Mouse (Mus musculus) limb, embryonic 14.5 days (tissue): ENCODE results near the gene Otol1. TPM values are rescaled to one million over a fixed set of nuclear protein-coding genes. Genes with fewer than 3 reads are reported as not detected.

Experiments used
- ATAC-seq: fragments of 200-750 bp; cut with Nextera tagmentation; 2 replicates; pipeline ENCODE4 v1.8.0; 2017; ENCODE audit warnings: low read depth, moderate number of reproducible peaks, moderate TSS enrichment; ENCODE audit not compliant: low FRiP score
- DNase-seq: peaks from one replicate; pipeline ENCODE4 v3.0.0-alpha.2; 2015; ENCODE audit warnings: low spot score
- H3K27ac ChIP-seq: fragments of 300-500 bp; sonication (generic); replicated peaks from 2 replicates; pipeline ENCODE4 v1.5.1; 2014; ENCODE audit warnings: low read depth, mild to moderate bottlenecking, low read length, moderate library complexity, mixed read lengths
- H3K27me3 ChIP-seq: fragments of 300-500 bp; sonication (generic); 2 replicates; pipeline ENCODE4 v1.6.1; 2014; ENCODE audit warnings: low read length, mixed read lengths; ENCODE audit not compliant: control insufficient read depth, insufficient read depth
- H3K36me3 ChIP-seq: fragments of 300-500 bp; sonication (generic); 2 replicates; pipeline ENCODE4 v1.6.1; 2014; ENCODE audit warnings: mild to moderate bottlenecking, low read length, moderate library complexity, mixed read lengths; ENCODE audit not compliant: control insufficient read depth, insufficient read depth
- H3K4me1 ChIP-seq: fragments of 300-500 bp; sonication (generic); 2 replicates; pipeline ENCODE4 v1.6.1; 2014; ENCODE audit warnings: antibody characterized with exemption, low read length, mixed read lengths; ENCODE audit not compliant: control insufficient read depth, insufficient read depth
- H3K4me2 ChIP-seq: fragments of 300-500 bp; sonication (generic); replicated peaks from 2 replicates; pipeline ENCODE4 v1.6.1; 2014; ENCODE audit warnings: low read depth, mild to moderate bottlenecking, low read length, moderate library complexity; ENCODE audit not compliant: severe bottlenecking
- H3K4me3 ChIP-seq: fragments of 300-500 bp; sonication (generic); replicated peaks from 2 replicates; pipeline ENCODE4 v1.5.1; 2014; ENCODE audit warnings: low read length
- H3K9ac ChIP-seq: fragments of 300-500 bp; sonication (generic); 2 replicates; pipeline ENCODE4 v1.6.1; 2014; ENCODE audit warnings: mild to moderate bottlenecking, low read depth, low read length, moderate library complexity; ENCODE audit not compliant: severe bottlenecking
- H3K9me3 ChIP-seq: fragments of 300-500 bp; sonication (generic); 2 replicates; pipeline ENCODE4 v1.6.1; 2016; ENCODE audit warnings: low read length; ENCODE audit not compliant: control insufficient read depth
- POLR2A ChIP-seq: fragments of 200-500 bp; IDR thresholded peaks from 2 replicates; pipeline ENCODE4 v1.8.0; 2012; ENCODE audit warnings: inconsistent platforms, mild to moderate bottlenecking, moderate library complexity, borderline replicate concordance; ENCODE audit not compliant: insufficient read depth, insufficient read length; ENCODE audit errors: extremely low read depth
- WGBS: fragments of 180-500 bp; shearing (Covaris S2); extraction: QIAGEN DNeasy Blood & Tissue Kit; methylation state at CpG from one replicate; pipeline ENCODE4 v1.1.7; 2014; 5-methylcytosine and 5-hydroxymethylcytosine counted together
- polyA plus RNA-seq, 2 experiments: library from polyadenylated mRNA; depleted of rRNA in 1 of 2; stranded (reverse) in 1 of 2; unstranded in 1 of 2; fragments of >200 nt; fragmentation: Nextera tagmentation in 1 of 2; extraction: Ambion mirVana in 1 of 2; gene quantifications; 2 replicates each; pipeline versions ENCODE4 v1.2.1 to v1.2.3; 2012 to 2014

Otol1 gene
- polyA plus RNA-seq, 2 experiments = not detected

DNA sequence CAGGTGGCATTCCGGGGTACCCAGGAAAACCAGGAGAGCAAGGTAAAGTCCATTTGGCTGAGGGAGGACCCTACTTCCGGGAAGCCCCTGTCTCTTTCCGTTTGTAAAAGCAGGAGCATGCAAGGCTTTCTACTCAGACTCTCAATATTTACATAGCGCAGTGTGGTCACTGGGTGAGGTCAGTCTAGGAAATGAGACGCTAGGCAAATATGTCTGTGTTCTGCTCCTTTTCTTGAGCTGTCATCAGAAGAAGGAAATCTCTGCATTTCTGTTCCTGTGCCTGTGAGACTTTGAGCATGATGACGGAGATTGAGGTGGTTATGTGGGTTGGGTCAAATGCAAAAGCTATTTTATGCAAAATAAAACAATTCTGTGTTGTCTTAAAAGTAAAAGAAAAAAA, 19.2 kb downstream of the Otol1 start:
- 76% methylated on average over 6 of the region's 6 CpGs for WGBS
- no peak for DNase-seq
- no peak for ATAC-seq

DNA sequence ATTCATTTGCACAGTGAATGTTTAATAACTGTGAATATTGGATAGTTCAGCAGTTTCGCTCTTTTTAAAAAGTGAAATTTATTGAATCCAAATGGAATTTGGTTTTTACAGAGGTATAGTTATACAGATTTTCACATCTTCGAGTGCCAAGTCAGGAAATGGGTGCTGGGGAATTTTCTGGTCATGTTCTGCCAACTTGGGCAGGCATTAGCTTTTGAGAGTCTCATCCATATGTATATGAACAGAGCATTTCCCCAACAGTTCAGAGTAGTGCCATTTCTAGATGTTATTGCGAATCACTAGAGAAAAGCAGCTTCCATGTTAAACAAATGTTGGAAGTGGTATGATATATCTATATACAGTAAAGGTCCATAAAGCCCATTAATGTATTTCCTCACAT, 21.8 kb downstream of the Otol1 start:
- Histone ChIP-seq H3K9me3 (no peaks in the 10 kb centered on the region), H3K36me3 (no peaks in the 10 kb centered on the region), H3K9ac (no peak overlapping the region), H3K27ac (no peak overlapping the region), H3K27me3 (no peaks in the 10 kb centered on the region), H3K4me3 (no peak overlapping the region), H3K4me1 (no peaks in the 10 kb centered on the region), H3K4me2 (no peak overlapping the region)
- 84% methylated on average over 3 of the region's 3 CpGs for WGBS
- TF ChIP-seq POLR2A = no peak
- ATAC-seq (no peak), DNase-seq (no peak)

More for the DNA sequence above, 19.2 kb downstream of the Otol1 start:
- no peak overlapping the region for H3K4me2 ChIP-seq
- H3K36me3 ChIP-seq = no peaks in the 10 kb centered on the region
- no peaks in the 10 kb centered on the region for H3K9me3 ChIP-seq
- H3K9ac ChIP-seq = no peak overlapping the region
- H3K4me3 ChIP-seq = no peak overlapping the region
- no peak overlapping the region for H3K27ac ChIP-seq
- H3K27me3 ChIP-seq = no peaks in the 10 kb centered on the region
- TF ChIP-seq POLR2A = no peak
- no peaks in the 10 kb centered on the region for H3K4me1 ChIP-seq

DNA sequence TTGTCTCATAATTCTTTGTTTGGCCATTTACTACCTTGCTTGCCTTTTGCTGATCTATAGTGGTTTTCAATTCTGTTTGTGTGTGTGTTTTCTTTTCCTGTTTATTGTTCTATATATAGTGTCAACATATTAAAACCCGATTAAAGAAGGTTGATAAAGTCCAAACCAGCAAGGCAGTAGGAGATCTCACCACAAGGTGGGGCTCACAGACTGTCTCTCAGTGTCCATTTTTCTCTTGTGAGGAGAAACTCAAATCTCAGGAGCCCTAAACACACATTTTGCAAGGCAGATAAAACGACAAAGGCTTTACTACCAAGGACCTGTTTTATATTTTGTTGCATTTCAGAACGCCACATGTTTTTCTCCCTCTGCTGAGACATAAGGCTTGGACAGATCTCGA, 28.2 kb downstream of the Otol1 start:
- no peaks in the 10 kb centered on the region for H3K9me3 ChIP-seq
- DNase-seq (peak; percentile 37), ATAC-seq (no peak)
- WGBS = 28% methylated on average over 4 of the region's 4 CpGs
- H3K9ac ChIP-seq = no peak overlapping the region
- no peaks in the 10 kb centered on the region for H3K27me3 ChIP-seq
- H3K36me3 ChIP-seq = no peaks in the 10 kb centered on the region
- no peak overlapping the region for H3K27ac ChIP-seq
- no peak overlapping the region for H3K4me2 ChIP-seq
- no peak for TF ChIP-seq POLR2A
- H3K4me1 ChIP-seq = no peaks in the 10 kb centered on the region
- no peak overlapping the region for H3K4me3 ChIP-seq

Other genes with a start within 250 kb of the Otol1 start
- gene Sptssb, start 147.7 kb upstream of the Otol1 start, polyA plus RNA-seq (2012; rRNA removed) = 0.19 and 0.48 TPM in 2 replicates
- 0.50 TPM in 1 of 2 replicates, not detected in the other for gene Sptssb, start 147.7 kb upstream of the Otol1 start, polyA plus RNA-seq (2014; fragmentation: Nextera tagmentation; extraction: Ambion mirVana)